Mouse (Mus musculus): ENCODE data around the gene Ticam1. TPM values are rescaled to one million over a fixed set of nuclear protein-coding genes. Genes with fewer than 3 reads are reported as not detected.

The Ticam1 gene
- polyA plus RNA-seq, 1 experiment from 2014 or later, result 7.7 TPM

DNA sequence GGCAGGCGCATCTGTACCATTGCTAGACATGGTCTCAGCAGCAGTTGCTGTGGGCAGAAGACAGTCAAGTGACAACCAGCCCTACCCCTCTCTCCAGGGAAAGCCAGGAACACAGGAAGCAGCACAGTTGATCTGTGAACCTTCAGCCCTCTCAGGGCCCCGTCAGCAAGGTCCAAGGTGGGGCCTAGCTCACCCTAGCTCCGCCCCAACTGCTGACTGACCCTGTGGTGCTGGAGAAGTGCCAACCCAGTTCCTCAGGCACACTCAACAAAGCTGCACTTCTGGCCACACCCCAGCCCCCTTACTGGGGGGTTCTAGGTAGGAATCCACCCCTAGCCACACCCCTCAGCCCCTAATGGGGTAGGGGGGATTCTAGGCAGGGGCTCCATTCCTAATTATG lies 11.2 kb upstream of the Ticam1 start:
- WGBS, result 36% methylated on average over 3 of the region's 3 CpGs
- H3K4me2 ChIP-seq (ENCODE audit: low read length), result peak overlapping the region; percentile 30
- H3K4me3 ChIP-seq (replicated peaks; ENCODE audit: low read depth, low read length), result no peak overlapping the region
- peak overlapping the region; percentile 97 for H3K27ac ChIP-seq
- H3K27me3 ChIP-seq (ENCODE audit: insufficient read depth, low read length), result no peaks in the 10 kb centered on the region
- TF ChIP-seq CTCF (IDR thresholded peaks at IDR 0.05; ENCODE audit: low read depth), result no peak
- H3K36me3 ChIP-seq (ENCODE audit: insufficient read depth, low read length), result peaks cover 33% of the 10 kb centered on the region
- peak overlapping the region; percentile 47; the same call in 1 of the 2 replicates for H3K9ac ChIP-seq (ENCODE audit: low read depth, low read length)
- peaks cover 28% of the 10 kb centered on the region for H3K4me1 ChIP-seq (replicated peaks; ENCODE audit: insufficient read depth, low read length)
- H3K9me3 ChIP-seq (replicated peaks; ENCODE audit: low read length), result no peaks in the 10 kb centered on the region
- DNase-seq (ENCODE audit: low spot score) (peak; percentile 65), ATAC-seq (replicated peaks; ENCODE audit: low FRiP score, low read depth) (peak; percentile 33)

DNA sequence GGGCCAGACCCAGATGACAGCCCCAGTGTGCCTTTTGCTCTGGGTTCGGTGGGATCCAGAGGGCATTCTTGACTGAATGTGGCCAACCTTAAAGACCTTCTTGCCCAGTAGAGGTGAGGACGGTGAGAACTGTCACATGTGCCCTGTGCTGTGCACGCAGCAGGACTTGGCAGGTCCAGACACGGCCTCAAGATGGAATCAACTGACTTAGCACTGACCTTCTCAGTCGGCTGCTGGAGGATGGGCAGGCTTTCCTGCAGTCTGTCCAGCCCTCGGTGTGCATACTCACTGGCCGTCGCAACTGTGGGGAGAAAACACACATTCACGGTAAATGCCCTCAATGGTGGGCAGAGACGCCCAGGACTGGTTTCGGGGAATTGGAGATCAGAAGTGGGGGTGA lies 9.4 kb upstream of the Ticam1 start:
- H3K9ac ChIP-seq (ENCODE audit: low read depth, low read length), result no peak overlapping the region
- ATAC-seq (replicated peaks; ENCODE audit: low FRiP score, low read depth) (no peak), DNase-seq (ENCODE audit: low spot score) (no peak)
- H3K27me3 ChIP-seq (ENCODE audit: insufficient read depth, low read length), result no peaks in the 10 kb centered on the region
- no peak overlapping the region for H3K4me2 ChIP-seq (ENCODE audit: low read length)
- peaks cover 40% of the 10 kb centered on the region for H3K36me3 ChIP-seq (ENCODE audit: insufficient read depth, low read length)
- H3K9me3 ChIP-seq (replicated peaks; ENCODE audit: low read length), result no peaks in the 10 kb centered on the region
- no peak for TF ChIP-seq CTCF (IDR thresholded peaks at IDR 0.05; ENCODE audit: low read depth)
- no peak overlapping the region for H3K4me3 ChIP-seq (replicated peaks; ENCODE audit: low read depth, low read length)
- no peak overlapping the region for H3K27ac ChIP-seq
- 93% methylated on average over 11 of the region's 11 CpGs for WGBS
- H3K4me1 ChIP-seq (replicated peaks; ENCODE audit: insufficient read depth, low read length), result peaks cover 23% of the 10 kb centered on the region

- DNase-seq (ENCODE audit: low spot score), result no peak
Measured at GRCm38 (mm10) chr17:56283316-56283715, 6.7 kb upstream of the Ticam1 start.

GRCm38 (mm10) chr17:56282802-56283201 lies 6.2 kb upstream of the Ticam1 start:
- no peak overlapping the region for H3K27ac ChIP-seq
- H3K4me3 ChIP-seq (replicated peaks; ENCODE audit: low read depth, low read length), result no peak overlapping the region
- WGBS, result 87% methylated on average over 4 of the region's 4 CpGs
- no peaks in the 10 kb centered on the region for H3K9me3 ChIP-seq (replicated peaks; ENCODE audit: low read length)
- no peak overlapping the region for H3K4me2 ChIP-seq (ENCODE audit: low read length)
- H3K36me3 ChIP-seq (ENCODE audit: insufficient read depth, low read length), result peaks cover 57% of the 10 kb centered on the region
- no peak overlapping the region for H3K9ac ChIP-seq (ENCODE audit: low read depth, low read length)
- ATAC-seq (replicated peaks; ENCODE audit: low FRiP score, low read depth), result no peak
- DNase-seq (ENCODE audit: low spot score), result no peak
- no peaks in the 10 kb centered on the region for H3K27me3 ChIP-seq (ENCODE audit: insufficient read depth, low read length)
- H3K4me1 ChIP-seq (replicated peaks; ENCODE audit: insufficient read depth, low read length), result peaks cover 4% of the 10 kb centered on the region
- TF ChIP-seq CTCF (IDR thresholded peaks at IDR 0.05; ENCODE audit: low read depth), result no peak

More at GRCm38 (mm10) chr17:56283316-56283715, 6.7 kb upstream of the Ticam1 start:
- TF ChIP-seq CTCF (IDR thresholded peaks at IDR 0.05; ENCODE audit: low read depth), result no peak
- no peaks in the 10 kb centered on the region for H3K27me3 ChIP-seq (ENCODE audit: insufficient read depth, low read length)
- H3K36me3 ChIP-seq (ENCODE audit: insufficient read depth, low read length), result peaks cover 55% of the 10 kb centered on the region
- peaks cover 8% of the 10 kb centered on the region for H3K4me1 ChIP-seq (replicated peaks; ENCODE audit: insufficient read depth, low read length)
- no peak for ATAC-seq (replicated peaks; ENCODE audit: low FRiP score, low read depth)
- no peaks in the 10 kb centered on the region for H3K9me3 ChIP-seq (replicated peaks; ENCODE audit: low read length)
- no peak overlapping the region for H3K4me2 ChIP-seq (ENCODE audit: low read length)
- H3K4me3 ChIP-seq (replicated peaks; ENCODE audit: low read depth, low read length), result no peak overlapping the region
- no peak overlapping the region for H3K9ac ChIP-seq (ENCODE audit: low read depth, low read length)
- WGBS, result 90% methylated on average over 8 of the region's 8 CpGs
- H3K27ac ChIP-seq, result no peak overlapping the region

- Histone ChIP-seq H3K27me3 (ENCODE audit: insufficient read depth, low read length) (no peaks in the 10 kb centered on the region), H3K4me1 (replicated peaks; ENCODE audit: insufficient read depth, low read length) (no peaks in the 10 kb centered on the region; the same call in 1 of the 2 replicates), H3K4me2 (ENCODE audit: low read length) (no peak overlapping the region), H3K27ac (no peak overlapping the region), H3K36me3 (ENCODE audit: insufficient read depth, low read length) (peaks cover 54% of the 10 kb centered on the region), H3K4me3 (replicated peaks; ENCODE audit: low read depth, low read length) (no peak overlapping the region), H3K9me3 (replicated peaks; ENCODE audit: low read length) (no peaks in the 10 kb centered on the region), H3K9ac (ENCODE audit: low read depth, low read length) (no peak overlapping the region)
- no peak for TF ChIP-seq CTCF (IDR thresholded peaks at IDR 0.05; ENCODE audit: low read depth)
- 88% methylated on average over 12 of the region's 12 CpGs for WGBS
- no peak for ATAC-seq (replicated peaks; ENCODE audit: low FRiP score, low read depth)
- DNase-seq (ENCODE audit: low spot score), result no peak
Measured at GRCm38 (mm10) chr17:56281193-56281592, 4.6 kb upstream of the Ticam1 start.

DNA sequence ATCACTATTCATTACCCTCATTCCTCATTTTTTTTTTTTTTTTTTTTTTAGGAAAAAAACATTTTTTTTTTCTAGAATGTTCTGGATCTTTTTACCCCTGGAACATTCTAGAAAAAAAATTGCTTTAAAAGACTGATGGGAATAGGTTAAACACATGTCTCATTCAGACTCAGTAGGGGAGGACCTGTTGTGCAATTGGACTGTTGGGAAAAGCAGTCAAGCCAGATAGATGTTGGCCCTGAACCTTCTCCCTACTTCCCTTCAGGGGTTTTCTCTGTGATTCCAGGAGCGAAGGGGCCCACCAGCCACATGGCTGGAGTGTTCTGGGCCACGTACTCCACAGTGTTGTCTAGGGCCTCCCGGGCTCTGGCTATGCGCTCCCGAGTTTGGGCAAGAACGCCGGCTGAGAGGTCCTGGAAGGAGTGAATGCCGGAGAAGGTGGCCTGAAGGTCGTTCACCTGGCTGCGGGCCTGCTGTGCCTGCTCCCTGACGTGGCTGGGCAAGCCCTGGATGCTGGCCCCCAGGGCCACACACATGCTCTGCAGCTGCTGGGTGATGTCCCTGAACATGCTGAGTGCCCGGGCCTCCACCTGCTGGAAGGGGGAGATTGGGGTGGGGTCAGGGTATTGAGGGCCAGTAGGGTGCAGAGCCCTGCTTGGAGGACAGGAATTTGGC lies 3.0 kb upstream of the Ticam1 start:
- no peak for TF ChIP-seq CTCF (IDR thresholded peaks at IDR 0.05; ENCODE audit: low read depth)
- Histone ChIP-seq H3K4me2 (ENCODE audit: low read length) (no peak overlapping the region), H3K4me3 (replicated peaks; ENCODE audit: low read depth, low read length) (no peak overlapping the region), H3K36me3 (ENCODE audit: insufficient read depth, low read length) (peaks cover 39% of the 10 kb centered on the region; the same call in 1 of the 2 replicates), H3K4me1 (replicated peaks; ENCODE audit: insufficient read depth, low read length) (no peaks in the 10 kb centered on the region; the same call in 1 of the 2 replicates), H3K9ac (ENCODE audit: low read depth, low read length) (no peak overlapping the region), H3K27me3 (ENCODE audit: insufficient read depth, low read length) (no peaks in the 10 kb centered on the region), H3K9me3 (replicated peaks; ENCODE audit: low read length) (no peaks in the 10 kb centered on the region), H3K27ac (peak overlapping the region; percentile 50; the same call in 1 of the 2 replicates)
- DNase-seq (ENCODE audit: low spot score) (no peak), ATAC-seq (replicated peaks; ENCODE audit: low FRiP score, low read depth) (no peak)
- 91% methylated on average over 12 of the region's 12 CpGs for WGBS
